Mouse (Mus musculus): ENCODE results near the gene Bsnd. TPM values are rescaled to one million over a fixed set of nuclear protein-coding genes. Genes with fewer than 3 reads are reported as not detected.

Bsnd gene
- total RNA-seq, 2 experiments from 2014 or later = not detected

DNA sequence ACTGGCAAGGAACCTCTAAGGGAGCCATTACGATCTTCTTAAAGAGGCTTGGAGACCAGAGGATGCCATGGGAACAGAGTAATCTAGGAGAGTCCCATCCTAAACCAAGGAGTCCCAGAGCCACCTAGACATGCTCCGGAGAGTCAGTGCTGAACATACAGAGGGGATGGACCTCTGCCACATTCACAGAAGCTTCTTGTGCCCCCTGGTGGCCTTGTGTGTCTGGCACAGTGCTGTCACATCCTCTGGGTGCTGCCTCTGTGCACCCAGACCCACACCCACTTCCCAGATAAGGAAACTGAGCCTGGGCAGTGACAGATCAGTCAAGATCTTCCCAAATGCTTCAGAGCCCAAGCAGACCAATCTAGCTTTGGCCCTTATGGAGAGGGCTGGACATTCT is 1.6 kb upstream of the Bsnd start:
- intact Hi-C loops (cut with DNase I) = no loop called here

DNA sequence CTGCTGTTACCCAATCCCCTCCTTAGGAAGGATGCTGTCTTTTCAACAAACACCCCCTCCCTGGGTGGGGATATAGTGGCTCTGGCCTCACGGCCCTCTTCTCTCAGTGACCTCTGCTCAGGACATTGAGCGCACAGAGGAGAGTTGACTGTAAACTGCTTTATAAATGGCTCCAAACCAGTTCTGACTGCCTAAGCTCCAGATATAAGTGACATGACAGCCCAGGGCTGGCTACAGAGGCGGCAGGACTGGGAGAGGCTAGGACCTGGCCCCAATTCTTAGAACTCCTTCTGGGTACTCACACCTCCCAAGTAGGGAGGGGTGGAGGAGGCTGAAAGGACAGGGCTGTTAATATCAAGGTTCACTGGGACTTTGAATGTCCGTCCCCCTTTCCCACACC is 1.5 kb downstream of the Bsnd start:
- no peak for DNase-seq (ENCODE audit: low spot score in 2 of 2)
- intact Hi-C loops (cut with DNase I) = no loop called here

More for the DNA sequence above, 1.6 kb upstream of the Bsnd start:
- DNase-seq (ENCODE audit: low spot score in 2 of 2) = no peak

DNA sequence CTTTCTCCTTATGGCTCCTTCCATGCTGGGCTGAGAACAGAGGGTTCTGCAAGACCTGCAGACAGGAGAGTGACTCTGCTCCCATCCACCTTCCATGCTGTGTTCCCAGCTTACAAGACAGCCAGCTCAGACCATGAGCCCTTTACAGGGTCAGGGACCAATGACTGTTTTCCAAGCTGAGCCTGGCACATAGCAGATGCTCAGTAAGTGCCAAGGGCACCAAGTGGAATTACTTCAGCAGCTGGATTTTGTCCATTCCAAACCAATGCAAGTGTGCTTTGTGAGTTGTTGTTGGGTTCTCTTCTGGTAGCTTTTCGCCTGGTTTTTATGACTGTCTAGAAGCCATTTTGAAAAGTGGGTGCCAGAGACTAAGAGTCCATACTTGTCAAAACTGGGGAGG is 8.3 kb downstream of the Bsnd start:
- intact Hi-C loops (cut with DNase I) = no loop called here
- DNase-seq (ENCODE audit: low spot score in 2 of 2) = no peak

DNA sequence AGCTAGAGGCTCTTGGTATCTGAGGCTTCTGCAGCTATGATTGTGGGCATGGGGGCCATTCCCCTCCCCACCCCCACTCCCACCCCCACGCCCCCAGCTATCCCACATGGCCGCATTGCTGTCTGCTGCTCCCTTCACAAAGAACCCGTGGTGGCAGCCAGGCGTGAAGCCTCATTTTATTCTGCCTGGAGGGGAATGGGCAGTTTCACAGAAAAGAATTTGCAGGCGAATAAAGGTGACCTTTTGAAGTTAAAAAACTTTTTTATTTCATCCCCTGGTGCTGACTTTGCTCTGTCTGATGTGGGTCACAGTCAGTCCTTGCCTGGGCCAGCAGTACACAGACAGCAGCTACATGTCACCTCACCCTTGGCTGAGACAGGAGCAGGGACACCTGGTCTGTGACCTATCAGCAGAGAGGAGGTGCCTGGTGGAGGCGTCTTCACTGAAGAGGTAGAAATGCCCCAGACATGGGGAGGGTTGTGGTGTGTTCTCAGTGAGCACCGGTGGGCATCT is 8.8 kb downstream of the Bsnd start:
- DNase-seq (ENCODE audit: low spot score in 2 of 2) = no peak
- intact Hi-C loops (cut with DNase I) = no loop called here

DNA sequence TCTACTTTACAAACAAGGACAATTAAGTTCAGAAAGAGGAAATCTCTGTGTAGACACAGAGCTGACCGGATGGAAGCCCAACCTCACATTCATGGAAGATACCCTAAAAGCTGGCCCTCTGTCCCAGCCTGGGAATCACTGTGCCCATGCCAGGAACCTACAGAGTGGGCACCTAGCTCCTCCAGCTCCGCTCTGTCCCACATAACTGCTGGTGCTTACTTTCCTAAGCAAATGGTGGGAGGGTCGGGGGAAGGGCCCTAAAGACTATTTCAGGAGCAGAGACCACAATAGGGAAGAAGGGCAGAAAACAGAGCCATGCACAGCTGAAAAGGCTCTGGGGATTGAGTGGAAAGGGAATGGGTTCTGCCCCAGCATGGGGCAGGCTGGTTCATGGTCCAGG is 11.5 kb downstream of the Bsnd start:
- DNase-seq (ENCODE audit: low spot score in 2 of 2) = no peak
- intact Hi-C loops (cut with DNase I) = no loop called here

DNA sequence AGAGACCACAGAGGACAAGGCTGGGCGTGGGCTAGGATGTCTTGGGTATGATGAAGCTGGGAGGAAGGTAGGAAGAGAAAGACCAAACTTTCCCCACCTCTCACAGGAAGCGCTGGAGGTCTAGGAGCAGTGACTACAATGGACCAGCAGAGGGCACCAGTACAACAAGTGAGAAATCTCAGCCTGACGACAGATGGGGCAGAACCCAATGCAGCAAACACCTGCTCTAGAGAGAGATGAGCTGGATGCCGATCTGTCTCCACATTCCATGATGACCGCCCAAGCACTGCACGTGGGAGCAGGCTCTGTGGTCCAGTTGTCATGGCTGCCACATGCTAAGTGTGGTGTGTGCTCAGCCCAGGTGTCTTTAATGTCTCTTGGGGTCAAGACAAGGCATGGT is 17.8 kb downstream of the Bsnd start:
- DNase-seq (ENCODE audit: low spot score in 2 of 2) = peak; percentile 77 to 80
- intact Hi-C loops (cut with DNase I) = loop anchor here (1.0 kb wide), 1 partner anchor 55 kb away; no protein-coding TSS in a partner anchor

DNA sequence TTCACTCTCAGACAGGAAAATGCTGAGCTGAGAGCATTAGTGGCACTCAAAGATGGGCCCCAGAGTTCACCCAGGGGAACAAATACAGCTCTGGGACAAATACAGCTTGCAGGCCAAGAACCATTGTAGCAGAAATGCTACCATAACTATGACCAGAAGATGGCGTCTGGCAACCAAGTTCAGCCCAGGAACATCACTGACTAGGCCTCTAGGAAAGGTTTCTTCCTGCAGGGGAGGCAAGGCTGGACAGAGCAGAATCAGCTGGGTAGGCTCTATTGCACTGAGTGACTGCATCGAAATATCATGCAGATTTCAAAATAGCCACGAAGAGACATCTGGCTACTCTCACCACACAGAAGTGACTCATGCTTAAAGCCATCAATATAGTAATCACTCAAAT is 19.7 kb downstream of the Bsnd start:
- peak; percentile 83 to 90 for DNase-seq (ENCODE audit: low spot score in 2 of 2)
- intact Hi-C loops (cut with DNase I) = no loop called here

DNA sequence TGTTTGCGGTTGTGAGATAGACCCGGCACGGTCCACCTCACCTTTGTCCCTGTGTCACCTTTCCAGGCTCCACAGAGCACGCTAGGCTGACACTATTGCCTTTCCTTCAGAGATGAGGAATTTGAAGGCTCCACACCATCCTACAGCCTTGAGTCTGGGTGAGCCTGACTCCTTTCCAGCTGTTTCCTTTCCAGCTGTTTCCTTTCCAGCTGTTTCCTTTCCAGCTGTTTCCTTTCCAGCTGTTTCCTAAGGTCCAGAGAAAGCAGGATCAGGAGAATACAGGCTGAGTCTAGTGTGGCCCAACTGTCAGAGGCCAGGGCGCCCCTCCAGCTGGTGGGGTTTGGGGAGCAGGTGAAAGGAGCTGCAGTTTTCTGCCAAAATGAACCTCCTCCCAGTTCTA is 21.2 kb downstream of the Bsnd start:
- intact Hi-C loops (cut with DNase I) = no loop called here
- no peak for DNase-seq (ENCODE audit: low spot score in 2 of 2)

DNA sequence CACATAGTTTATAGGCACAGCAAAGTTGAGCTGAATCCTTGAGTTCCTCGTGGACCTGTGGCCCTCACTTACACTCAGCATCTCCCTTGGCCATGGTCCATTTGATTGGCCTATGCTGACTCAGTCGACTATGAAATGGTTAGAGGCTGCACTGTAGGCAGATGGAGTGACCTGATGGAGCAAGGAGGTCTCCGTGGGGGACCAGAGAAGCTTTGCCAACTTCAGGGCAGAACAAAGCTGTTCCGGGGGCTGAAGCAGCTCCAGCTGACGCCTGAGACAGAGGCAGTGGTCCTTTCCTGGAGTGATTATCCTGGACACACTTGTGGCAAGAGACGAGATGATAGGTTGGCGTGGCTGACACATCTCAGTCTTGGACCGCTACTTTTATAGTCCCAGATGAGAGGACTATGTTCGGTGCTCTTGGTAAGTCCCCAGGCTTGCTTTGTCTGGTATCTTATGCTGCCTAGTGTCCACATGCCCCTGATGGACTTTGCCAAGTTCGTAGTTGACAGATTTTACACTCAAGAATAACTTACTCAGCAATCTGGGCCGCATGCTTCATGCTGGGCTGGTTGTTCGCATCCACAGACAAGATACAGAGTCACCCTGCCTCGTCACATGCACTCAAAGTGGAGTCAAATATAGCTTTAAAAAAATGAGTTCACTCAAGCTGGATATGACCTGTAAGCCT is 24.5 kb downstream of the Bsnd start:
- intact Hi-C loops (cut with DNase I) = no loop called here
- DNase-seq (ENCODE audit: low spot score in 2 of 2) = no peak

DNA sequence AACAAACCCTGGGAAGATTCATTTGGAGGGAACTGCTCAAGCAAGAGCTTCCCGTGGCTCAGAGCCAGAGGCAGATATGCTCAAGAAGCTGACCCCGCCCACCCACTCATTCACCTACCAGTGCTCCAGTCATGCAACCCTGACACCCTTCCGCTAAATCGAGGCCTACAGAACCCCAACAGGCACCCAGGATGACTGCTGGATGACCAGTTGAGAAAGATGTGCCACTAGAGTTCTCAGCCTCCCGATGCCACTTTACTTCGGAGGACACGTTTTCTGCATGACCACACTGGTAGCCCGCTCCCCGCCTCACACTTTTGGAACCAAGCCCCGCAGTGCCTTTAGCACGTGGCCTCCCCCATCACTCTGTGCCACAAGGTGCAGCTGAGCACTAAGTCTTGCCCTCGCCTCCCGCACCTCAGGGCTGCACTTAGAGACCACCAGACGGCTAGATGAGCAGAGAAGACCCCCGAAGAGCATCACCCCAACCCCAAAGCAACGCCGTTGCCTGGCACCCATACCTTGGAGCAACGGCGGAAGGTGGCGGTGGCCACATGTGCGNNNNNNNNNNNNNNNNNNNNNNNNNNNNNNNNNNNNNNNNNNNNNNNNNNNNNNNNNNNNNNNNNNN is 28.8 kb downstream of the Bsnd start:
- DNase-seq (ENCODE audit: low spot score in 2 of 2) = no peak
- intact Hi-C loops (cut with DNase I) = no loop called here

DNA sequence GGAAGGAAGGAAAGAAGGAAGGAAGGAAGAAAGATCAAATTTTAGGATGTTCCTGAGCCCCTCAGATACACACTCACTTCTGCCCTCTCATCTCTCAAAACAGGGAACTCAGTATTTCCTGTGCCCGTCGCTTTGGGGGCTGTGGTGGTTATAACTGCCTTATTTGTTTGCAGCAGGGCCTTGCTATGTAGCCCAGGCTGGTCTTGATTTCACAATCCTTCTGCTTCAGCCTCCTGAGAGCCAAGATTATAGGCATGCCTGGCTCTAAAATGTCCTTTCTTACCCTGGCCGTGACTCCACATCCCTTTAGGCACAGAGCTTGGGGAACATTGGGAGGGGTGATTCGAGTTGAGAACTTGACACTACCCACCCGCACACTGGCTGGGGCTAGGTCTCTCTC is 29.6 kb downstream of the Bsnd start:
- DNase-seq (ENCODE audit: low spot score in 2 of 2) = no peak
- intact Hi-C loops (cut with DNase I) = no loop called here

DNA sequence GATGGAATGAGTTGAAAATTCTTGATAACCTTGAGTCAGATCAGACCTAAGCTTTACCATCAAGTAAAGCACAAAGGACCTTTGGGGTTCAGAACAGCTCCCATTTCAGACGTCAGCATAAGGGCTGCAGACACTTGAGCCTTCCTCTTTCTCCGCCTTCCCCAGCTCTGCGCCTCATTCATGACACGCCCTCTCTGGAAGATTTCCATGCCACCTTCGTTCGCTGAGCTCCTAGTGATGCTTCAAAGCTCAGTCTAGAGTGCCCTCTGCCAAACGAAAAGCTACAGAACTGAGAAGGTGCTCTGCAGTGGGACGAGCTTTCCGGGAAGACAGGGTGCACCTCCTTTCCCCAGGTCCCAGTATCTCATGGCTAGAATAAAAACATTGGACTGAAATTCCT is 30.1 kb downstream of the Bsnd start:
- intact Hi-C loops (cut with DNase I) = no loop called here
- DNase-seq (ENCODE audit: low spot score in 2 of 2) = no peak

DNA sequence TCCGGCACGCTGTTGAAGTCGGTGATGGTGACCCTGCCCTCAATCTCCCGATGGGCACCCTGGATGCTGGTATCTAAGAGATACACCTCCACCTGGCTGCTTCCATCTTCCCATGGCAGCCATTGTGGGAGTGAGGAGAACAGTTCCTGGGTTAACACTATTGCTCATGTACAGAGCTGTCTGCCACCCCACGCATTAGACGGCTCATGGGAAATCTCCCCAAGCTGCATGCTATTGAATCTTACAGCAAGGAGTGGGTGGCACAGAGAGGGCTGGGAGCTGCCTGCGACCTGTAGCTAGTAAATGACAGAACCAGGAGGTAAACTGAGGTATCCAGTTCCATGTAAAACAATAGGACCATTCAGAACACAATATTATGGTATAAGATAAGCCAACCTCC is 37.5 kb downstream of the Bsnd start:
- intact Hi-C loops (cut with DNase I) = no loop called here
- DNase-seq (ENCODE audit: low spot score in 2 of 2) = no peak

DNA sequence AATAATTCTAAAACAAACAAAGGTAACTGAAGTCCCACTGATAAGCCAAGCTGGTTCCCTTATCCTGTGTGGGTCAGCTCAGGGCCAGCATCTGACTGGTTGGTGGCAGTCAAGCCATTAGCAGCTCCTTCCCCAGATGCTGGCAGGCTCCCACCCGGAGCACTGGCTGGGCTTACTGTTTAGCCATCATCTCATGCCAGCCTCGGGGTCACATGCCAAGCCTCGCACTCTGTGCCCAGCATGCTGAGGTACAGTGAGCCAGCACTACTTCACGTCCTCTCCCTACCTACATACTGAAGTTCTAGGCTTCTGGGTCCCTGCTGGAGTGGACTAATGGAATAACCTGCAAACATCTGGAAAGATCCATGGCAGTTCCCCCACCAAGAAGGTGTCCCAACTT is 38.6 kb downstream of the Bsnd start:
- intact Hi-C loops (cut with DNase I) = no loop called here

DNA sequence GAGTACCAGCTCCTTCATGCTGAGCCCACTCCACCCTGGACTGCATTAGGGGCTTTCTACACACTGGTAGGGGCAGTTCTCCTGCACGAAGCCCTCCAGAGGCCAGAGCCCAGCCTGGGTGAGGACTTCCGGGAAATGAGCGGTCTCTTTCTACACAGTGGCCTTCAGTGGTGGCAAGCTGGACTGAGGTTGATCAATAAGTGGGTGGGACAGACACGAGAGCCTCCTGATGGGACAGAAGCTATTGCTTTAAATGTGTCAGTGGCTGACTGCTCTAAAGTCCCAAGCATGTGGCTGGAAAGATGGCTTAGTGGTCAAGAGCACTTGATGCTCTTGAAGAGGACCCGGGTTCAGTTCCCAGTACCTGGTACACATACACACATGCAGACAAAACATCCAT is 39.0 kb downstream of the Bsnd start:
- DNase-seq (ENCODE audit: low spot score in 2 of 2) = no peak
- intact Hi-C loops (cut with DNase I) = no loop called here

More for the DNA sequence above, 38.6 kb downstream of the Bsnd start:
- DNase-seq (ENCODE audit: low spot score in 2 of 2) = no peak

DNA sequence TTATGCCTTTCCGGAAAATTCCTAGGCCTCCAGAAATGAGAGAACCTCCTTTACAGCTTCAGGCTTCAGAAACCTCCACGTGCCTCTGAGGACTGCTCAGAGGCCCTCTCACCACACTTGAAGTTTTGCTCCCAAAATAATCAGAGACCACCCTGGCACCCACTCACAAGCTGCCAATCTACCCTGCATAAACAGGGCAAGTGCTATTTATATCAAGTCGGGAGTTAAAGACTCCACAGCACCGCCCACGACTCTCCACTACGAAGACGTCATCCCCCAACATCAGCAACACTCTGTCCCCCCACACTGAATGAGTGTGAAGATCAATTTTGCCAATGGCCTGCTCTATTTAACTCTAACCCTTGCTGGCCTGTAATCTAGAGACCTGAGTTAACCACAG is 39.7 kb downstream of the Bsnd start:
- DNase-seq (ENCODE audit: low spot score in 2 of 2) = peak; percentile 64 to 72
- intact Hi-C loops (cut with DNase I) = no loop called here

DNA sequence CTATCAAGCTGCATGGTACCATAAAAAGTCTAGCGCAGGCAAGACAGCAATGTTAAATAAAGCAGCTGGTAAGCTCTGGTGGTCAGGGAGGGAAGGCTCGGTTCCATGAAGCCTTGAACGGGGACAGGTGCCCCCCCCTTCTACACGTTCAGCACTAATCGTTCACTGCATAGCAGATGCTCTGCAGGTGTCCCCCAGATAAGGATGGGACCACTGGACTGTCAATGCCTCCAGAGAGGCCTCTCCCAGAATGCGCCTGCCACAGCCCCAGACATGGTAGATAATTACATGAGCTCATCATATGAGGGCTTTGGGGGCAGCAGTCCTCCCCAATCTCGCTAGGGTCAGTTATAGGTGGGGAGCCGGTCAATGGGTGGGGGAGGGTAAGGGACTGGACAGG is 42.8 kb downstream of the Bsnd start:
- intact Hi-C loops (cut with DNase I) = no loop called here
- DNase-seq (ENCODE audit: low spot score in 2 of 2) = no peak

DNA sequence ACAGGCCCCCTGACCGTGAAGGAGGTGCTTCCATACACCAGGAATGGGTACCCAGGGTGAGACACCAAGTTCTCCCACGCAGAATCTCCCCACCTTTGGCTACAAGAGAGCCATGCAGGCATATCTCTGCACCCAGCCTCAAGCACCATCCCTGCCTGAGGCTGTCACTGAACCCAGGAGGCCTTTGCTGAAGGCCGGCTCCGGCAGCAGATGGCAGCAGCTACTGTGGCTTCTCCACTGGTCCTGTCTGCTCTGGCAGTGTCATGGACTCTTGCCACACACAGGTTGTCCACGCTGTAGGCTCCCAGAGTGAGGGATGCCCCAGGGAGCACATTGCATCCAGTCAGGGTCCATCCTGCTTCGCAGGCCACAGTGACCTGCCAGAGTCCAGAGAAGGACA is 48.9 kb downstream of the Bsnd start:
- DNase-seq (ENCODE audit: low spot score in 2 of 2) = no peak
- intact Hi-C loops (cut with DNase I) = no loop called here

DNA sequence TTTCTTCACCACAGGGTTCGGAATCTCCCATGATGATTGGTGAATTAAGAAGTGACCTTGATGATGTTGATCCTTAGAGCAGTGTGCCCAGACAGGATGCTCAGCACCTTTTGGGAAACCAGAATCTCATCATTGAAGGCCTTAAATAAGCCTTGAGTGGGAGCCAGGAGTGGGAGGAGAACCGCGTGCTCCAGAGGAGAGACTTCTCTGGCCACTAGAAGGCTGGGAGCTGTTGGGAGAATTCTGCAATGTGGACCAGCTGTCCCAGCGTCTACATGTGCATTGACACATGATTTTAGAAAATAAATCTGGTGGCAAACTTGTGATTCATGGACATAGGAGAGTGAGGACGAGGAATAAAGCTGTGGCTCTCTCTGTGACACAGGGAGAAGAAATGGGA is 53.3 kb downstream of the Bsnd start:
- intact Hi-C loops (cut with DNase I) = no loop called here
- peak in 1 of 2 experiments; percentile 59 for DNase-seq (ENCODE audit: low spot score in 2 of 2)

DNA sequence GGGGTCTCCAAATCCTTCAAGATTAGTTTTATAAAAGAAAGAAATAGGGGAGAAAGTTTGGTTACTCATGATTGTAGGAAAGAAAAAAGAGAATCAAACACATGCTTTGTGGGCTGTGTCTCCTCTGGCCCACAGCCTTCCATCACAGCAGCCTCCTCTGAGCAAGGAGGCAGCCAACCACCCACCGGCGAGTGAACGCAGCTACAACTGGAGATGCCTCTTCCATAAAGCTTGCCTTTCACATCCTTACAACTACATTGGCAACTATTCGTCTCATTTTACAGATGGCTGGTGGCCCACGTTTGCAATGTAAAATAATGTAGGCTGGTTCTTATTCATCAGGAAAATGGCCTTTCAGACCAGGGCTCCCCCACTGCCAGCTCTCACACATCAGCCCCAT is 54.9 kb downstream of the Bsnd start:
- intact Hi-C loops (cut with DNase I) = no loop called here
- DNase-seq (ENCODE audit: low spot score in 2 of 2) = no peak

DNA sequence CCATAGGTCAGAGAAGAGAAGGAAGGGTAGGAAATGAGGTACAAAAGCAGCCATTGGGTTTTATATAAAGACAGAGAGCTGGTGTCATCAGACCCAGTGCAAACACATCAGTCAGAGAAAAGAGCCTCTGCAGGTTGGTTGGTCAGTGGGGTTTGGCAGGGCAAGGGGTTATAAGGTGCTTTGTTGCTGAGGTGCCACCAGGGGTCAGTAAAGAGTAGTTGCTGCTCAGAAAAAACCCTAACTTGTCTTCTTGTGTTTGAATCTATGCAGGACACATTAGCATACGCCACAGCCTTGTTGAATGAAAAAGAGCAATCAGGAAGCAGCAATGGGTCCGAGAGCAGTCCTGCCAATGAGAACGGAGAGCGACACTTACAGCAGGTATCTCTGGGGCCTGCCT is 55.6 kb downstream of the Bsnd start:
- no peak for DNase-seq (ENCODE audit: low spot score in 2 of 2)

More for the DNA sequence above, 55.6 kb downstream of the Bsnd start:
- intact Hi-C loops (cut with DNase I) = no loop called here
